Mouse (Mus musculus): ENCODE measurements around the gene Podxl2. TPM values are rescaled to one million over a fixed set of nuclear protein-coding genes. Genes with fewer than 3 reads are reported as not detected.
A peak's percentile ranks its signal among the peaks of the same experiment; 100 is the strongest.

Podxl2 gene
- 62.5 and 72.3 TPM in 2 replicates for polyA plus RNA-seq (2015; fragmentation: Nextera tagmentation; extraction: Ambion mirVana)

GRCm38 (mm10) chr6:88874868-88875508 is at the start of gene Podxl2:
Gene Podxl2, minus strand, starts transcription at chr6:88875044.
- Histone ChIP-seq H3K9ac (peak within 1 kb of the TSS; percentile 66), H3K4me2 (peak within 1 kb of the TSS; percentile 98), H3K36me3 (no peaks in the 10 kb centered on the region), H3K9me3 (no peaks in the 10 kb centered on the region), H3K4me1 (peaks cover 10% of the 10 kb centered on the region; the same call in 1 of the 2 replicates), H3K27ac (no peak within 1 kb of the TSS), H3K27me3 (replicated peaks) (peaks cover 10% of the 10 kb centered on the region; the same call in 1 of the 2 replicates), H3K4me3 (replicated peaks) (peak within 1 kb of the TSS; percentile 72)
- peak; percentile 70 for ATAC-seq (ENCODE audit: insufficient read depth, low FRiP score, low read depth)
- WGBS: 6% methylated on average over 55 of the region's 63 CpGs

GRCm38 (mm10) chr6:88918802-88919201 is 44.0 kb upstream of the Podxl2 start:
- Histone ChIP-seq H3K4me3 (replicated peaks) (no peak overlapping the region), H3K27ac (no peak overlapping the region), H3K27me3 (replicated peaks) (no peaks in the 10 kb centered on the region), H3K36me3 (no peaks in the 10 kb centered on the region), H3K9me3 (no peaks in the 10 kb centered on the region), H3K4me2 (no peak overlapping the region), H3K4me1 (no peaks in the 10 kb centered on the region; the same call in 1 of the 2 replicates), H3K9ac (no peak overlapping the region)
- whole genome bisulfite sequencing: 72% methylated on average over 8 of the region's 8 CpGs
- no peak for ATAC-seq (ENCODE audit: insufficient read depth, low FRiP score, low read depth)

GRCm38 (mm10) chr6:88916153-88916552 is 41.3 kb upstream of the Podxl2 start:
- Histone ChIP-seq H3K27ac (no peak overlapping the region), H3K27me3 (replicated peaks) (no peaks in the 10 kb centered on the region), H3K4me2 (no peak overlapping the region), H3K9me3 (no peaks in the 10 kb centered on the region), H3K4me3 (replicated peaks) (no peak overlapping the region), H3K9ac (no peak overlapping the region), H3K4me1 (no peaks in the 10 kb centered on the region), H3K36me3 (0 out of 2 replicates have a peak, but pooled peaks cover under 1% of the 10 kb centered on the region)
- WGBS: 62% methylated on average over 1 of the region's 1 CpGs
- no peak for ATAC-seq (ENCODE audit: insufficient read depth, low FRiP score, low read depth)

GRCm38 (mm10) chr6:88915510-88915909 is 40.7 kb upstream of the Podxl2 start:
- WGBS: 74% methylated on average over 4 of the region's 4 CpGs
- Histone ChIP-seq H3K4me1 (no peaks in the 10 kb centered on the region), H3K9ac (no peak overlapping the region), H3K27me3 (replicated peaks) (no peaks in the 10 kb centered on the region), H3K4me2 (no peak overlapping the region), H3K4me3 (replicated peaks) (no peak overlapping the region), H3K36me3 (peaks cover 7% of the 10 kb centered on the region; the same call in 1 of the 2 replicates), H3K27ac (no peak overlapping the region), H3K9me3 (no peaks in the 10 kb centered on the region)
- ATAC-seq (ENCODE audit: insufficient read depth, low FRiP score, low read depth): peak; percentile 86

- H3K4me3 ChIP-seq (replicated peaks): no peak overlapping the region
- H3K27ac ChIP-seq: no peak overlapping the region
- H3K36me3 ChIP-seq: peaks cover 12% of the 10 kb centered on the region; the same call in 1 of the 2 replicates
- no peaks in the 10 kb centered on the region for H3K9me3 ChIP-seq
- H3K27me3 ChIP-seq (replicated peaks): no peaks in the 10 kb centered on the region
- no peak overlapping the region for H3K4me2 ChIP-seq
- H3K9ac ChIP-seq: no peak overlapping the region
- no peaks in the 10 kb centered on the region for H3K4me1 ChIP-seq
- ATAC-seq (ENCODE audit: insufficient read depth, low FRiP score, low read depth): no peak
- 71% methylated on average over 5 of the region's 5 CpGs for WGBS
Observed at GRCm38 (mm10) chr6:88914799-88915198, 40.0 kb upstream of the Podxl2 start.

- Histone ChIP-seq H3K9me3 (no peaks in the 10 kb centered on the region), H3K4me3 (replicated peaks) (no peak overlapping the region), H3K27ac (no peak overlapping the region), H3K36me3 (peaks cover 16% of the 10 kb centered on the region; the same call in 1 of the 2 replicates), H3K27me3 (replicated peaks) (no peaks in the 10 kb centered on the region), H3K4me2 (no peak overlapping the region), H3K4me1 (no peaks in the 10 kb centered on the region), H3K9ac (no peak overlapping the region)
- ATAC-seq (ENCODE audit: insufficient read depth, low FRiP score, low read depth): no peak
Observed at GRCm38 (mm10) chr6:88913440-88913839, 38.6 kb upstream of the Podxl2 start.

- no peak overlapping the region for H3K4me2 ChIP-seq
- peaks cover 16% of the 10 kb centered on the region; the same call in 1 of the 2 replicates for H3K36me3 ChIP-seq
- no peak overlapping the region for H3K4me3 ChIP-seq (replicated peaks)
- H3K4me1 ChIP-seq: no peaks in the 10 kb centered on the region
- no peaks in the 10 kb centered on the region for H3K9me3 ChIP-seq
- H3K9ac ChIP-seq: no peak overlapping the region
- ATAC-seq (ENCODE audit: insufficient read depth, low FRiP score, low read depth): no peak
- H3K27ac ChIP-seq: no peak overlapping the region
- no peaks in the 10 kb centered on the region for H3K27me3 ChIP-seq (replicated peaks)
- 83% methylated on average over 4 of the region's 4 CpGs for WGBS
Observed at GRCm38 (mm10) chr6:88913022-88913421, 38.2 kb upstream of the Podxl2 start.

- WGBS: 87% methylated on average over 6 of the region's 6 CpGs
- Histone ChIP-seq H3K4me2 (no peak overlapping the region), H3K4me1 (peaks cover 13% of the 10 kb centered on the region), H3K9ac (no peak overlapping the region), H3K4me3 (replicated peaks) (no peak overlapping the region), H3K27me3 (replicated peaks) (no peaks in the 10 kb centered on the region), H3K9me3 (no peaks in the 10 kb centered on the region), H3K27ac (no peak overlapping the region), H3K36me3 (peaks cover 22% of the 10 kb centered on the region; the same call in 1 of the 2 replicates)
- ATAC-seq (ENCODE audit: insufficient read depth, low FRiP score, low read depth): no peak
Observed at GRCm38 (mm10) chr6:88909151-88909550, 34.3 kb upstream of the Podxl2 start.

- Histone ChIP-seq H3K27ac (no peak overlapping the region), H3K4me2 (no peak overlapping the region)
Observed at GRCm38 (mm10) chr6:88906369-88907108, 31.7 kb upstream of the Podxl2 start.

GRCm38 (mm10) chr6:88905042-88905441 is 30.2 kb upstream of the Podxl2 start:
- H3K4me1 ChIP-seq: peaks cover 34% of the 10 kb centered on the region
- ATAC-seq (ENCODE audit: insufficient read depth, low FRiP score, low read depth): no peak

More at GRCm38 (mm10) chr6:88906369-88907108, 31.7 kb upstream of the Podxl2 start:
- Histone ChIP-seq H3K27me3 (replicated peaks) (no peaks in the 10 kb centered on the region), H3K4me3 (replicated peaks) (no peak overlapping the region), H3K4me1 (peaks cover 28% of the 10 kb centered on the region), H3K36me3 (peaks cover 22% of the 10 kb centered on the region; the same call in 1 of the 2 replicates), H3K9me3 (no peaks in the 10 kb centered on the region), H3K9ac (no peak overlapping the region)
- 17% methylated on average over 16 of the region's 16 CpGs for WGBS
- ATAC-seq (ENCODE audit: insufficient read depth, low FRiP score, low read depth): no peak

GRCm38 (mm10) chr6:88904456-88904974 is 29.7 kb upstream of the Podxl2 start:
- H3K4me3 ChIP-seq (replicated peaks): no peak overlapping the region
- no peak for ATAC-seq (ENCODE audit: insufficient read depth, low FRiP score, low read depth)
- no peaks in the 10 kb centered on the region for H3K27me3 ChIP-seq (replicated peaks)
- H3K36me3 ChIP-seq: 0 out of 2 replicates have a peak, but pooled peaks cover 7% of the 10 kb centered on the region
- no peak overlapping the region for H3K9ac ChIP-seq
- no peak overlapping the region for H3K27ac ChIP-seq
- 77% methylated on average over 4 of the region's 4 CpGs for WGBS
- peaks cover 34% of the 10 kb centered on the region for H3K4me1 ChIP-seq
- no peaks in the 10 kb centered on the region for H3K9me3 ChIP-seq
- no peak overlapping the region for H3K4me2 ChIP-seq

More at GRCm38 (mm10) chr6:88905042-88905441, 30.2 kb upstream of the Podxl2 start:
- Histone ChIP-seq H3K9me3 (no peaks in the 10 kb centered on the region), H3K27ac (no peak overlapping the region), H3K9ac (no peak overlapping the region), H3K4me2 (no peak overlapping the region), H3K27me3 (replicated peaks) (no peaks in the 10 kb centered on the region), H3K36me3 (0 out of 2 replicates have a peak, but pooled peaks cover 12% of the 10 kb centered on the region), H3K4me3 (replicated peaks) (no peak overlapping the region)
- WGBS: 86% methylated on average over 7 of the region's 7 CpGs

- peak overlapping the region; percentile 66; the same call in 1 of the 2 replicates for H3K4me3 ChIP-seq (replicated peaks)
- no peaks in the 10 kb centered on the region for H3K27me3 ChIP-seq (replicated peaks)
- H3K27ac ChIP-seq: no peak overlapping the region
- H3K9ac ChIP-seq: peak overlapping the region; percentile 51; the same call in 1 of the 2 replicates
- WGBS: 72% methylated on average over 5 of the region's 5 CpGs
- peak overlapping the region; percentile 86 for H3K4me2 ChIP-seq
- no peak for ATAC-seq (ENCODE audit: insufficient read depth, low FRiP score, low read depth)
- H3K9me3 ChIP-seq: no peaks in the 10 kb centered on the region
- 0 out of 2 replicates have a peak, but pooled peaks cover 6% of the 10 kb centered on the region for H3K36me3 ChIP-seq
- peaks cover 37% of the 10 kb centered on the region for H3K4me1 ChIP-seq
Observed at GRCm38 (mm10) chr6:88903708-88904107, 28.9 kb upstream of the Podxl2 start.
